Mouse (Mus musculus): ENCODE results near the gene Gm43517. TPM values are rescaled to one million over a fixed set of nuclear protein-coding genes. Genes with fewer than 3 reads are reported as not detected.
A peak's percentile ranks its signal among the peaks of the same experiment; 100 is the strongest.

The Gm43517 gene
- polyA plus RNA-seq, 1 experiment from 2014 or later, result 0.15 TPM

DNA sequence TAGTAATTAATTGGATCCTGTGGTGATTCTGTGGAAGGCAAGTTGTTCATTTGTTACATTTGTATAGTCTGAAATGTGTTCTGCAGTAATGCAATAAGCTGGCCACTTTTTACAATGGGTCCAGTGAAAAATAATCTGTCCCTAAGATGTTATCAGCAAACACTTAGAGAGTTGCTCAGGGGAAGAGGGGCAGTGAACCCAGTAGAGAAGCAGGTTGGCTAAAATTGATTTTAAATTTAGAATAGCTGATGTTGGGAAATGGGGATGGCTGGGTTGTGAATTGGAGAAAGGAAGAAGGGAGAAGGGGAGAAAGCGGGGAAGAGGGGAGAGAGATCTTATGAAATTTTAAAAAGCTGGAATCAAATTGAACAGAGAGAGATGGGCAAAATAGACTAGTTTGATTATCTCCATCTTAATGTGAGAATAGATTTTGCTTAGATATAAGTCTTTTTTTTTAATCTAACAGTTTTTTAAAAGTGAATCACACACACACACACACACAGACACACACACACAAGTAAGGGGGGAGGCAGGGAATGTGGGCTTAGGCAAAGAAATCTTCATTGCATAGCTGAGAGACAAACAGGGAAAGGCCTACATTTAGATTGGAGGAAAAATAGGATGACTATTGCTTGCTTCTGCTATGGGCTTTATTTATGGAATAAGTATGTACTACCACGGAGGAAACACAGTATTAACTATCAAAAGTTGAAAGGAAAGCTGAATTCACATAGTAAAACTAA is 3.1 kb downstream of the Gm43517 start:
- peaks cover 17% of the 10 kb centered on the region for H3K4me1 ChIP-seq (replicated peaks)
- H3K27ac ChIP-seq, result no peak overlapping the region
- 2% methylated on average over 2 of the region's 2 CpGs for WGBS
- H3K9me3 ChIP-seq, result no peaks in the 10 kb centered on the region
- no peak for ATAC-seq
- no peak overlapping the region for H3K9ac ChIP-seq (replicated peaks)
- H3K4me2 ChIP-seq (replicated peaks), result no peak overlapping the region
- H3K27me3 ChIP-seq, result peaks cover 80% of the 10 kb centered on the region
- no peaks in the 10 kb centered on the region for H3K36me3 ChIP-seq
- H3K4me3 ChIP-seq (replicated peaks), result no peak overlapping the region; the same call in 1 of the 2 replicates

- Histone ChIP-seq H3K4me2 (replicated peaks) (no peak overlapping the region), H3K27me3 (peaks cover 77% of the 10 kb centered on the region), H3K4me1 (replicated peaks) (peaks cover 8% of the 10 kb centered on the region; the same call in 1 of the 2 replicates), H3K9ac (replicated peaks) (no peak overlapping the region; the same call in 1 of the 2 replicates), H3K4me3 (replicated peaks) (peak overlapping the region; percentile 13; the same call in 1 of the 2 replicates), H3K36me3 (no peaks in the 10 kb centered on the region), H3K9me3 (no peaks in the 10 kb centered on the region), H3K27ac (no peak overlapping the region)
- ATAC-seq, result no peak
- WGBS, result 2% methylated on average over 5 of the region's 5 CpGs
Measured at GRCm38 (mm10) chr12:49389666-49390065, 4.7 kb downstream of the Gm43517 start.

GRCm38 (mm10) chr12:49390257-49390656 is 5.3 kb downstream of the Gm43517 start:
- Histone ChIP-seq H3K4me2 (replicated peaks) (no peak overlapping the region), H3K9ac (replicated peaks) (no peak overlapping the region; the same call in 1 of the 2 replicates), H3K36me3 (no peaks in the 10 kb centered on the region), H3K27ac (no peak overlapping the region), H3K4me1 (replicated peaks) (peaks cover 8% of the 10 kb centered on the region; the same call in 1 of the 2 replicates), H3K4me3 (replicated peaks) (peak overlapping the region; percentile 13; the same call in 1 of the 2 replicates), H3K9me3 (no peaks in the 10 kb centered on the region), H3K27me3 (peaks cover 77% of the 10 kb centered on the region)
- WGBS, result 2% methylated on average over 13 of the region's 13 CpGs
- ATAC-seq, result no peak

DNA sequence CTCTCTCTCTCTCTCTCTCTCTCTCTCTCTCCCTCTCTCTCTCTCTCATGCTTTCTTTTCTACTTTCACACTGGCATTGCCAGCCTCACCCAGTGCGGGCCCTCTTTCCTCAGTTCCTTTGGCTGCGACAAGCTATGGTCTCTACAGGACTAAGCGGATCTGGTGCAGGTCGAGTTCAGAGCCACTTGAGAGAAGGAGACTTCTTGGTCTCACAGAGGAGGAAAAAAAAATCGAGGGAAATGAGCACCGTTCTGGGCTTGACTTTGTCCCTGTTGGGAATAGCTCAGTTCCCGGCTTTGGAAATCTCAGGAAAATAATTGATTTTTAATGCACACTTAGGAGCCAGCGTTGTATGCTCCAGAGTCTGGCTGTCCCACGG is 5.9 kb downstream of the Gm43517 start:
- Histone ChIP-seq H3K27ac (peak overlapping the region; percentile 47; the same call in 1 of the 2 replicates), H3K9me3 (no peaks in the 10 kb centered on the region), H3K27me3 (peaks cover 75% of the 10 kb centered on the region), H3K4me1 (replicated peaks) (peaks cover 8% of the 10 kb centered on the region; the same call in 1 of the 2 replicates), H3K4me3 (replicated peaks) (peak overlapping the region; percentile 32), H3K4me2 (replicated peaks) (peak overlapping the region; percentile 54), H3K36me3 (no peaks in the 10 kb centered on the region), H3K9ac (replicated peaks) (peak overlapping the region; percentile 47)
- ATAC-seq, result peak; percentile 19; the same call in 1 of the 2 replicates
- WGBS, result 1% methylated on average over 9 of the region's 9 CpGs

- H3K27ac ChIP-seq, result peak overlapping the region; percentile 47; the same call in 1 of the 2 replicates
- ATAC-seq, result peak; percentile 98
- WGBS, result under 1% methylated on average over 42 of the region's 42 CpGs
- H3K9me3 ChIP-seq, result no peaks in the 10 kb centered on the region
- H3K36me3 ChIP-seq, result no peaks in the 10 kb centered on the region
- H3K4me2 ChIP-seq (replicated peaks), result peak overlapping the region; percentile 54
- H3K4me1 ChIP-seq (replicated peaks), result peaks cover 8% of the 10 kb centered on the region; the same call in 1 of the 2 replicates
- peak overlapping the region; percentile 32 for H3K4me3 ChIP-seq (replicated peaks)
- peak overlapping the region; percentile 47 for H3K9ac ChIP-seq (replicated peaks)
- peaks cover 74% of the 10 kb centered on the region for H3K27me3 ChIP-seq
Measured at GRCm38 (mm10) chr12:49391305-49392040, 6.5 kb downstream of the Gm43517 start.

GRCm38 (mm10) chr12:49392041-49392390 is 7.0 kb downstream of the Gm43517 start:
- under 1% methylated on average over 10 of the region's 10 CpGs for WGBS
- H3K4me1 ChIP-seq (replicated peaks), result peaks cover 8% of the 10 kb centered on the region; the same call in 1 of the 2 replicates
- no peak overlapping the region for H3K9ac ChIP-seq (replicated peaks)
- peak overlapping the region; percentile 54 for H3K4me2 ChIP-seq (replicated peaks)
- H3K27me3 ChIP-seq, result peaks cover 78% of the 10 kb centered on the region
- no peaks in the 10 kb centered on the region for H3K36me3 ChIP-seq
- peak overlapping the region; percentile 32 for H3K4me3 ChIP-seq (replicated peaks)
- H3K9me3 ChIP-seq, result no peaks in the 10 kb centered on the region
- no peak overlapping the region for H3K27ac ChIP-seq
- ATAC-seq, result no peak

GRCm38 (mm10) chr12:49392876-49393275 is 7.9 kb downstream of the Gm43517 start:
- Histone ChIP-seq H3K4me1 (replicated peaks) (peaks cover 8% of the 10 kb centered on the region; the same call in 1 of the 2 replicates), H3K4me3 (replicated peaks) (no peak overlapping the region; the same call in 1 of the 2 replicates), H3K27ac (no peak overlapping the region), H3K27me3 (peaks cover 83% of the 10 kb centered on the region), H3K4me2 (replicated peaks) (no peak overlapping the region), H3K9ac (replicated peaks) (no peak overlapping the region), H3K9me3 (no peaks in the 10 kb centered on the region), H3K36me3 (no peaks in the 10 kb centered on the region)
- ATAC-seq, result no peak
- WGBS, result 4% methylated on average over 5 of the region's 5 CpGs

DNA sequence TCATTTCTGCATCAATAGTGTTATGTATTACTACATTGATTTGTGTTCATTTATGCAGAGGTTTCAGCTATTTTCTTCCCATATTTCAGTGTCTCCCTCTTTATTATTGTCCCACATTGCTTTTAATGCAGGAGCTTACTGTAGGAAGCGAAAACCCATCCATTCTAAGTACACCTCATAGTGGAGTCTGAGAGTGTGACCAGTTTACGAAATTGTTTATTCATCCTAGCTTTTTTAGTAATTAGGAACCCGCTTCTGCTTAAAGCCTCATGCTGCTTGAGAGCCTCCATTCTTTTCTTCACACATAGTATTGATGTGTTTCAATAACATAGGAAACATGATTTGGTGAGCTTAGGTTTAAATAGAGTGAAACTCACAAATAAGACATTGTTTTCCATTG is 8.7 kb downstream of the Gm43517 start:
- peaks cover 85% of the 10 kb centered on the region for H3K27me3 ChIP-seq
- ATAC-seq, result no peak
- WGBS, result 3% methylated on average over 3 of the region's 3 CpGs
- H3K9me3 ChIP-seq, result no peaks in the 10 kb centered on the region
- no peak overlapping the region for H3K4me2 ChIP-seq (replicated peaks)
- H3K36me3 ChIP-seq, result no peaks in the 10 kb centered on the region
- peaks cover 8% of the 10 kb centered on the region; the same call in 1 of the 2 replicates for H3K4me1 ChIP-seq (replicated peaks)
- H3K4me3 ChIP-seq (replicated peaks), result no peak overlapping the region
- no peak overlapping the region for H3K27ac ChIP-seq
- no peak overlapping the region for H3K9ac ChIP-seq (replicated peaks)

GRCm38 (mm10) chr12:49394181-49394580 is 9.2 kb downstream of the Gm43517 start:
- H3K4me2 ChIP-seq (replicated peaks), result no peak overlapping the region
- whole genome bisulfite sequencing, result 3% methylated on average over 1 of the region's 1 CpGs
- H3K27ac ChIP-seq, result no peak overlapping the region
- H3K36me3 ChIP-seq, result no peaks in the 10 kb centered on the region
- no peak for ATAC-seq
- H3K27me3 ChIP-seq, result peaks cover 85% of the 10 kb centered on the region
- no peaks in the 10 kb centered on the region for H3K9me3 ChIP-seq
- no peak overlapping the region for H3K4me3 ChIP-seq (replicated peaks)
- H3K9ac ChIP-seq (replicated peaks), result no peak overlapping the region
- H3K4me1 ChIP-seq (replicated peaks), result peaks cover 8% of the 10 kb centered on the region; the same call in 1 of the 2 replicates

DNA sequence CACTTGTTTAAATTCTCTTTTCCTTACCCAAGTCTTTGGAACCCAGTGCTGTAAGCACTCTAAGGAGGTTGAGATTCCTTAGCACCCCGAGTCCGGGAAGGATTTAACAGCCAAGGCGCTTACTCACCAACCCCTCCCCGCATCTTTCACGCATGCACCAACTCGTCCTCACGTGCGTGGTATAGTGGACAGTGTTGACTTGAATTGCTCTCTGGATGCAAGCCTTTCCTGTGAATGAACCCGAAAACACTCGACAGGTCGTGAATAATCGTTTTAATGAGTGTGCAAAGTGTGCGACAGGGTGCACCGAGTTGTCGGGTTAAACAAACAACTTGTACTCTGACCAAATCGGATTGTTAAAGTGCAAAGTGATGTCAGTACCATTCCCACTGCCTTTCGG is 9.9 kb downstream of the Gm43517 start:
- H3K4me3 ChIP-seq (replicated peaks), result no peak overlapping the region
- H3K4me1 ChIP-seq (replicated peaks), result peaks cover 8% of the 10 kb centered on the region; the same call in 1 of the 2 replicates
- H3K36me3 ChIP-seq, result no peaks in the 10 kb centered on the region
- H3K4me2 ChIP-seq (replicated peaks), result no peak overlapping the region
- H3K9ac ChIP-seq (replicated peaks), result no peak overlapping the region
- under 1% methylated on average over 17 of the region's 17 CpGs for WGBS
- no peak overlapping the region for H3K27ac ChIP-seq
- H3K9me3 ChIP-seq, result no peaks in the 10 kb centered on the region
- peaks cover 83% of the 10 kb centered on the region for H3K27me3 ChIP-seq
- no peak for ATAC-seq

DNA sequence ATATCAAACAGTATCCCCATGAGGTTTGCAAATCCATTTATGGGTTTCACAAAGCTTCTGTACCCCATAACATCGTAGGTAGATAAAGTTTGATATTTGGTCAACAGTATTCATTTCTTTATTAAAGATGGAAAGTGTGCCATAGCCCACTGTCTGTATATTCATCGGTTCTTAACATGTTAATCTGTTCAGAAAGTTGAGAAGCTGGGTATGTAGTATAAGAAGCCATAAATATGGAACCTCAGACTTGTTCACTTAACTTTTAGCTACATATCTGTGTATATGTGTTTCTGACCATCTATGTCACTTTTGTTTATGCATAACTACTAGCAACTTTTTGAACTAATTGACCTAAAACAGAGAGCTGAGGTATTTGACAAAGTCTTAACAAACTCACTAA is 11.0 kb downstream of the Gm43517 start:
- Histone ChIP-seq H3K4me1 (replicated peaks) (peaks cover 9% of the 10 kb centered on the region), H3K4me2 (replicated peaks) (no peak overlapping the region), H3K27ac (no peak overlapping the region), H3K36me3 (no peaks in the 10 kb centered on the region), H3K9me3 (no peaks in the 10 kb centered on the region), H3K9ac (replicated peaks) (no peak overlapping the region), H3K4me3 (replicated peaks) (no peak overlapping the region), H3K27me3 (peaks cover 83% of the 10 kb centered on the region)
- no peak for ATAC-seq
- WGBS, result 15% methylated on average over 2 of the region's 2 CpGs

- 26% methylated on average over 1 of the region's 1 CpGs for WGBS
- H3K4me1 ChIP-seq (replicated peaks), result peaks cover 11% of the 10 kb centered on the region
- peaks cover 83% of the 10 kb centered on the region for H3K27me3 ChIP-seq
- no peak overlapping the region for H3K9ac ChIP-seq (replicated peaks)
- no peak overlapping the region for H3K27ac ChIP-seq
- no peaks in the 10 kb centered on the region for H3K36me3 ChIP-seq
- H3K4me2 ChIP-seq (replicated peaks), result no peak overlapping the region
- no peak overlapping the region for H3K4me3 ChIP-seq (replicated peaks)
- H3K9me3 ChIP-seq, result no peaks in the 10 kb centered on the region
- no peak for ATAC-seq
Measured at GRCm38 (mm10) chr12:49396776-49397175, 11.8 kb downstream of the Gm43517 start.
